In genomic region chr9:44069252-44069651, GRCm38 (mm10) we compare ENCODE assay signal across 19 mouse cellular contexts. TPM values are rescaled to one million over a fixed set of nuclear protein-coding genes. Genes with fewer than 3 reads are reported as not detected.
A peak's percentile ranks its signal among the peaks of the same experiment; 100 is the strongest.
DNase-seq lines count a peak whose midpoint lies in the region; ATAC-seq lines count a peak whose summit lies in the region.
"Had no signal": no experiment of that assay in that cellular context is flagged by ENCODE, and none has a peak within 500 bp of the region (broad histone marks: within the 10 kb centered on the region; RNA-seq: fewer than 3 reads in every experiment).

No protein-coding gene starts in this region.

- no peaks in the 10 kb centered on the region; the same call in 1 of the 2 replicates for H3K36me3 ChIP-seq in heart, embryonic 10.5 days
- H3K36me3 ChIP-seq in heart, embryonic 16.5 days (ENCODE audit: control insufficient read depth, insufficient read depth): no peaks in the 10 kb centered on the region
- H3K36me3 ChIP-seq: forebrain, embryonic 15.5 days; hindbrain, embryonic 12.5 days; intestine, embryonic 15.5 days; midbrain, embryonic 12.5 days had no signal

- no peaks in the 10 kb centered on the region for H3K9me3 ChIP-seq in heart, embryonic 10.5 days
- no peaks in the 10 kb centered on the region for H3K9me3 ChIP-seq in heart, embryonic 16.5 days (replicated peaks; ENCODE audit: control insufficient read depth, low read length)
- H3K9me3 ChIP-seq: forebrain, embryonic 15.5 days; hindbrain, embryonic 12.5 days; intestine, embryonic 15.5 days; midbrain, embryonic 12.5 days had no signal

- DNase-seq in embryo, embryonic 10 days (ENCODE audit: low spot score): peak; percentile 29
- no peak for DNase-seq in embryo, embryonic 11 days
- DNase-seq in heart, embryonic 10.5 days (ENCODE audit: low spot score): no peak
- DNase-seq in heart, postnatal 14 days: no peak
- DNase-seq in embryo, embryonic 9.5 days (ENCODE audit: extremely low spot score): peak; percentile 26
- DNase-seq in thymus, postnatal 4 days: no peak
- DNase-seq in spleen, postnatal 10 days (ENCODE audit: low spot score in 2 of 2): no peak
- DNase-seq: adrenal gland, adult 8-10 months; liver; lung, adult 2 months; lung, postnatal 36 days; right cerebral cortex, postnatal 25 days had no signal

- peak overlapping the region; percentile 63 for H3K4me2 ChIP-seq in heart, embryonic 16.5 days (ENCODE audit: low read depth, low read length)
- H3K4me2 ChIP-seq: forebrain, embryonic 15.5 days; hindbrain, embryonic 12.5 days; intestine, embryonic 15.5 days; midbrain, embryonic 12.5 days had no signal

- H3K27ac ChIP-seq in heart, embryonic 10.5 days: peak overlapping the region; percentile 90
- peak overlapping the region; percentile 95 for H3K27ac ChIP-seq in heart, embryonic 16.5 days (ENCODE audit: low read length)
- H3K27ac ChIP-seq: forebrain, embryonic 15.5 days; hindbrain, embryonic 12.5 days; intestine, embryonic 15.5 days; kidney, postnatal 0 days; midbrain, embryonic 12.5 days had no signal

- WGBS in heart, embryonic 10.5 days: 2% methylated on average over 7 of the region's 7 CpGs
- WGBS in heart, embryonic 16.5 days: 15% methylated on average over 7 of the region's 7 CpGs

- H3K27me3 ChIP-seq in heart, embryonic 10.5 days (ENCODE audit: insufficient read depth, poor library complexity, severe bottlenecking): no peaks in the 10 kb centered on the region
- no peaks in the 10 kb centered on the region for H3K27me3 ChIP-seq in heart, embryonic 16.5 days (ENCODE audit: control insufficient read depth, insufficient read depth, low read length)
- H3K27me3 ChIP-seq: forebrain, embryonic 15.5 days; hindbrain, embryonic 12.5 days; intestine, embryonic 15.5 days had no signal

- peaks cover 60% of the 10 kb centered on the region for H3K4me1 ChIP-seq in heart, embryonic 10.5 days
- peaks cover 45% of the 10 kb centered on the region for H3K4me1 ChIP-seq in heart, embryonic 16.5 days (ENCODE audit: control insufficient read depth, insufficient read depth, low read length)

- intact Hi-C loops in heart, postnatal 14 days (cut with DNase I): loop anchor here (5.0 kb wide), 1 partner anchor 38 kb away; the partner anchor contains the start of gene C1qtnf5

- H3K4me3 ChIP-seq in heart, embryonic 10.5 days: peak overlapping the region; percentile 56
- H3K4me3 ChIP-seq in heart, embryonic 16.5 days (ENCODE audit: low read length): peak overlapping the region; percentile 60
- H3K4me3 ChIP-seq: forebrain, embryonic 15.5 days; hindbrain, embryonic 12.5 days; intestine, embryonic 15.5 days; midbrain, embryonic 12.5 days had no signal

- peak; percentile 6; the same call in 1 of the 2 replicates for ATAC-seq in heart, embryonic 16.5 days (replicated peaks; ENCODE audit: extremely low read depth, insufficient read depth, low FRiP score)
- ATAC-seq: forebrain, embryonic 15.5 days; intestine, embryonic 15.5 days had no signal

- H3K9ac ChIP-seq in heart, embryonic 16.5 days (ENCODE audit: low read length): peak overlapping the region; percentile 81
- H3K9ac ChIP-seq: forebrain, embryonic 15.5 days; hindbrain, embryonic 12.5 days; intestine, embryonic 15.5 days; midbrain, embryonic 12.5 days had no signal

RNA-seq across cellular contexts. Expression of gene Usp2, which starts 2.4 kb away (rescaled TPM):
- polyA plus RNA-seq in heart, embryonic 10.5 days (2016; fragmentation: Nextera tagmentation; extraction: Ambion mirVana): 36.1 and 59.0 TPM in 2 replicates
- total RNA-seq in heart, postnatal 14 days (2021): 100 to 1,000 TPM; 149 to 157 TPM
- 77.5 and 89.6 TPM in 2 replicates for polyA plus RNA-seq in heart, embryonic 16.5 days (2015; fragmentation: Nextera tagmentation; extraction: Ambion mirVana)

RNA-seq across cellular contexts. Expression of gene Thy1, which starts 26.1 kb away (rescaled TPM):
- polyA plus RNA-seq in heart, embryonic 10.5 days (2016; fragmentation: Nextera tagmentation; extraction: Ambion mirVana): 0.15 and 1.1 TPM in 2 replicates
- 10 to 100 TPM; 27.1 to 57.0 TPM for total RNA-seq in heart, postnatal 14 days (2021)
- 8.7 and 21.5 TPM in 2 replicates for polyA plus RNA-seq in heart, embryonic 16.5 days (2015; fragmentation: Nextera tagmentation; extraction: Ambion mirVana)
- polyA plus RNA-seq: hindbrain, embryonic 12.5 days; midbrain, embryonic 12.5 days had no signal

RNA-seq across cellular contexts. Expression of gene Mfrp, which starts 32.3 kb away (rescaled TPM):
- 0.21 TPM in 1 of 2 replicates, not detected in the other for polyA plus RNA-seq in heart, embryonic 10.5 days (2016; fragmentation: Nextera tagmentation; extraction: Ambion mirVana)
- total RNA-seq in heart, postnatal 14 days (2021): not detected
- polyA plus RNA-seq in heart, embryonic 16.5 days (2015; fragmentation: Nextera tagmentation; extraction: Ambion mirVana): 0.12 TPM in 1 of 2 replicates, not detected in the other
- polyA plus RNA-seq: midbrain, embryonic 12.5 days; neural tube, embryonic 14.5 days had no signal

RNA-seq across cellular contexts. Expression of gene C1qtnf5, which starts 37.8 kb away (rescaled TPM):
- 0.50 TPM in 1 of 2 replicates, not detected in the other for polyA plus RNA-seq in heart, embryonic 10.5 days (2016; fragmentation: Nextera tagmentation; extraction: Ambion mirVana)
- total RNA-seq in heart, postnatal 14 days (2021): 10 to 100 TPM; 15.2 to 19.5 TPM
- 3.5 and 4.2 TPM in 2 replicates for polyA plus RNA-seq in heart, embryonic 16.5 days (2015; fragmentation: Nextera tagmentation; extraction: Ambion mirVana)

RNA-seq across cellular contexts. Expression of gene Gm49380, which starts 44.0 kb away (rescaled TPM):
- polyA plus RNA-seq in heart, embryonic 10.5 days (2016; fragmentation: Nextera tagmentation; extraction: Ambion mirVana): 0.07 and 0.18 TPM in 2 replicates
- under 1 TPM in 1 of 2 experiments, not detected in 1; 0.12 TPM for total RNA-seq in heart, postnatal 14 days (2021)
- 0.07 and 0.20 TPM in 2 replicates for polyA plus RNA-seq in heart, embryonic 16.5 days (2015; fragmentation: Nextera tagmentation; extraction: Ambion mirVana)
- polyA plus RNA-seq: kidney, postnatal 0 days; lung, adult 2 months had no signal

Comparison
In these comparisons a context has a peak if more than half of its experiments do, and no peak if none do; other contexts are left out.
1. DNase-seq: peak in embryo, embryonic 10 days (single experiment) and embryo, embryonic 9.5 days (single experiment); none in embryo, embryonic 11 days (single experiment), heart, embryonic 10.5 days (single experiment), heart, postnatal 14 days (0 of 2), thymus, postnatal 4 days (single experiment) and spleen, postnatal 10 days (0 of 2).